Mouse (Mus musculus) regulatory T cell (primary cell): ENCODE data around the gene Sirt4.
"Not testable (repeated sequence)": the region's sequence is repeated elsewhere in the genome, so short reads cannot be mapped to it uniquely, and the experiment has no call there.

ENCODE experiments used
- in situ Hi-C: fragments of 300-600 bp; cut with MboI, MseI; formaldehyde crosslinking; loops from one replicate; pipeline ENCODE4 v1.15.1; 2025; ENCODE audit warnings: high pct_unique_total_duplicates

Sirt4 gene

GRCm38 (mm10) chr5:115514896-115515587, 30.5 kb upstream of the Sirt4 start:
- in situ Hi-C loops, result no loop called here

DNA sequence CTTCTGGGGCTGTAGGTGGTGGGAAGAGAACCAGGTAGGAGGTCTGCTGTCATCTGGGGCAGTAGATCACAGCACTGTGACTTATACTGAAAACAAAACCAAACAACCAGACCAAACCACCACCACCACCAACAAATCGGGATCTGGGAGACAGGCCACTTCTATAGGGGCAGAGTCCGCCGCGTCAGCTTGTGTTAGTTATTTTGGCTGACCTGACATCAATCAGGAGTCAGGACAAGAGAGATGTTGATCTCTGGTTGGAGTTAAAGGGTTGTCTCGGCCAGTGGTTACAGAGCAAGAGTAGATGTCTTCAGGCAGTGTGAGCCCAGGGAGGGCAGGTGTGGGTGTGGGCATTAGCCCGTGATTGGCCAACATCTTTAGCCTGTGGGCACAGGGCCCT, 29.8 kb upstream of the Sirt4 start:
- in situ Hi-C loops, result no loop called here

GRCm38 (mm10) chr5:115513721-115514120, 29.2 kb upstream of the Sirt4 start:
- in situ Hi-C loops, result no loop called here

GRCm38 (mm10) chr5:115513246-115513645, 28.7 kb upstream of the Sirt4 start:
- in situ Hi-C loops, result no loop called here

- in situ Hi-C loops, result no loop called here
These were observed 27.9 kb upstream of the Sirt4 start for GRCm38 (mm10) chr5:115512375-115512774.

- in situ Hi-C loops, result loop anchor here (10.0 kb wide), 1 partner anchor 1865 kb away; no protein-coding TSS in a partner anchor
These were observed 25.5 kb upstream of the Sirt4 start for GRCm38 (mm10) chr5:115509790-115510689.

GRCm38 (mm10) chr5:115509321-115509761, 24.8 kb upstream of the Sirt4 start:
- in situ Hi-C loops, result loop anchor here (10.0 kb wide), 1 partner anchor 1865 kb away; no protein-coding TSS in a partner anchor

- in situ Hi-C loops, result loop anchor here (10.0 kb wide), 1 partner anchor 1866 kb away; no protein-coding TSS in a partner anchor
These were observed 24.3 kb upstream of the Sirt4 start for GRCm38 (mm10) chr5:115508859-115509147.

DNA sequence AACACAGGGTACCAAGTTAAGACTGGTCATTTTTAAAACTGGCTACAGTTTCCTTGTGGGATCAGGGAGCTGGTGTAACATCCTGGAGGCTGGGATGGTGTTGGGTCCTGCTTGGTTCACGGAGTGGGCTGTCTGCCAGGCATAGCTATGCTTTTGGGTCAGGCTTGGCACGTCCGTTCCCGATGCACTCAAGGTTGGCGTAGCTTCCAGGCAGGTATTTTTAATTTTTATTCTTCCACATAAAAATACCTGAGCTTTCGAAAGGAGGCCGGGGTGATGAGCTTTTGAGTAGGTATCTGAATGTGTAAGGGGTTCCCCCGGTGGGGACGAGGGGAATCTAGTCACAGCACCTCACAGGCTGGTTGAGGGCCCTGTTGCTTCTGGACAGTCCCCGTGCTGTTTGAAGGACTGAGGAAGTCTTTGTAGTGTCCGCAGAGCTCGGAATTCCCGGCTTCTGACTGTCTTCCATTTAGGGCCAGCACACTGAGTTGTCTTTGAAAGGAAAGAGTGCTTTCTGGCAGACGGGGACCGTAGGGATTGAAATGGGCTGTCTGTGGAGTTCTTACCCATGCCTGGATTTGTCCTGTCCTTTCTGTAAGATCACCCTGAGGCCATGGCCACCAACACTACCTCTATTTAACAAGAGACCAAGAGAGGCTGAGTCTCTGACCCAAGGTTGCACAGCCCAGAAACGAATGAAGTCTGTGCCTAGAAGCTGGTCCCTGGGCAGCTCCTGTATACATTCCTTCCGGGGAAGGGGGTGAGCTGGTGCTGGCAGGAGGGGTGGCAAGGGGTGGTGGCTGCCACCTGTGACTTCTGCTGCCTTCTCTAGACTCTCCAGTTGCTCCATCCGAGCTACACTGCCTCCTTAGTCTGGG, 23.7 kb upstream of the Sirt4 start:
- in situ Hi-C loops, result loop anchor here (10.0 kb wide), 1 partner anchor 1867 kb away; no protein-coding TSS in a partner anchor

DNA sequence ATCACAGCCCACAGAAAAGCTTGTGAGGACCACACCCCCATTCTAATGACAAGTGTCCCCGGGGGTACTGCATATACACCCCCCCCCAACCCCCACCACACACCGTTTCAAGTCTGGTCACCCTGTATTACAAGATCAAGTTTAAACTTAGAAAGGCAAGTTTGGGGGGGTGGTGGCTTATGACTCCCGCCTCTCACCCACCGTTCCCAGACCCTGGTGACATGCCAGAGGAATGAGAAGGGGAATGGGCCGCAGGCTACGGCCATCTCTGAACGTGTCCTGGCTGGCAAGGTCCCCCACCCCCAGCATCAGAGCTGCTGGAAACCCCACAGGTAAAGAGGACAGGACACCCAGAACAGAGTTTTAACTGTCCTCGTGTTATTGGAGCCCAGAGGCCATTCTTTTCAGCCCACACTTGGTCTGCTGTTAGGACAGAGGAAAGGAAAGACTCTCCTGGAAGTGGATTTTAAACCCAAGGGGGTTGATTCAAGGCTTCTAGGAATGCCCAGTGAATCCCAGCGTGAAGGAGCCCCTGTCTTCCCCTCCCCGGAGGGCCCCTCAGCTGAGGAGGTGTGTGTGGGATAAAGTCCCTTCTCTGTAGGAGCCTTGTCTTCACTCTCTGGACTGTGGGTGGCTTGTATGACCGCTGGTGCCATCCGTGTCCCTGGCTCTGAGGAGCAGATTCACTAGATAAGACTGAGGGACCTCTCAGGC, 22.9 kb upstream of the Sirt4 start:
- in situ Hi-C loops, result loop anchor here (10.0 kb wide), 1 partner anchor 1867 kb away; no protein-coding TSS in a partner anchor

GRCm38 (mm10) chr5:115506454-115507201, 22.1 kb upstream of the Sirt4 start, which contains the start of gene Pxn:
TSS of gene Pxn (plus strand) at chr5:115506676.
- in situ Hi-C loops, result loop anchor here (10.0 kb wide), 1 partner anchor 1868 kb away; no protein-coding TSS in a partner anchor

- in situ Hi-C loops, result loop anchor here (10.0 kb wide), 1 partner anchor 1869 kb away; no protein-coding TSS in a partner anchor
These were observed 21.1 kb upstream of the Sirt4 start for GRCm38 (mm10) chr5:115505617-115506016.

DNA sequence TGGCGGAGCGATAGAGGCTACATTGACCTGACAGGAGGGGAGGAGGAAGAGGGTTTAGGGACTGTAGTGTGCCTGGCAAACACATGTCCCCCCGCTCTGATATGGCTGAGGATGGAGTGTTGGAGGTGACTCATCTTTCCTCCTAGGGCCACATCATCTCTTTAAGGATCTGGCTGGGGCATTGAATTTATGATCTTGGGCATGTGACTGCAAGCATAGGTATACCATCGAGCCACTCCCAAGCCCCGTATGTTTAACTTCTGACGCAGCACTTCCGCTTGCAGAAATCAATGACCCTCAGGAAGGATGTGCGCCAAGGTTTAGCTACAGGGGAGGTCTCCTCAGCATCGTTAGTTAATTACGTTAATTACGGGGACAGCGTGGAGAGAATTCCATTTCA, 18.5 kb upstream of the Sirt4 start:
- in situ Hi-C loops, result loop anchor here (5.0 to 10.0 kb wide), 2 partner anchors 39 to 1872 kb away; no protein-coding TSS in a partner anchor

GRCm38 (mm10) chr5:115500383-115500935, 15.9 kb upstream of the Sirt4 start:
- in situ Hi-C loops, result loop anchor here (5.0 to 10.0 kb wide), 2 partner anchors 42 to 1874 kb away; no protein-coding TSS in a partner anchor

- in situ Hi-C loops, result no loop called here
These were observed 14.0 kb upstream of the Sirt4 start for GRCm38 (mm10) chr5:115498307-115499240.

DNA sequence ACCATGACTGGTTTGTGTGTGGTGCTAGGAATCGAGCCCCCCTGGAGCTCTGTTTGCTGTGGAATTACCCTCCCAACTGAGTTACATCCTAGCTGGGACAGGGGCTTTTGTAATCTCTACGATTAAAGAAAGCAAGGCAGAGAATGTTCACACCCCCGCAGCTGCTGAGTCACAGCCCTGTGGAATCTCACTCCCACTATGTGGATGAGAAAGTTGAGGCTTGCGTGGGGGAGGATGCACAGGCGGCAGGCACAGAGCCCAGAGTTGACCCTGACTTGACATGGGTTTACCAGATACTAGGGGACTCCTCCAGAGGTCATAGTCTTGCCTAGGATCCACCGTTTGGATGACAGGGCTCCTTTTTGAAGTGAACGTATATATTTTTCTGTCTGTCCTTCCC, 12.5 kb upstream of the Sirt4 start:
- in situ Hi-C loops, result no loop called here

- in situ Hi-C loops, result not testable (repeated sequence)
These were observed 11.1 kb upstream of the Sirt4 start for GRCm38 (mm10) chr5:115495618-115496017.

GRCm38 (mm10) chr5:115493441-115493840, 8.9 kb upstream of the Sirt4 start:
- in situ Hi-C loops, result no loop called here
